ENCODE assay signal across 8 mouse cellular contexts in the genomic region with DNA sequence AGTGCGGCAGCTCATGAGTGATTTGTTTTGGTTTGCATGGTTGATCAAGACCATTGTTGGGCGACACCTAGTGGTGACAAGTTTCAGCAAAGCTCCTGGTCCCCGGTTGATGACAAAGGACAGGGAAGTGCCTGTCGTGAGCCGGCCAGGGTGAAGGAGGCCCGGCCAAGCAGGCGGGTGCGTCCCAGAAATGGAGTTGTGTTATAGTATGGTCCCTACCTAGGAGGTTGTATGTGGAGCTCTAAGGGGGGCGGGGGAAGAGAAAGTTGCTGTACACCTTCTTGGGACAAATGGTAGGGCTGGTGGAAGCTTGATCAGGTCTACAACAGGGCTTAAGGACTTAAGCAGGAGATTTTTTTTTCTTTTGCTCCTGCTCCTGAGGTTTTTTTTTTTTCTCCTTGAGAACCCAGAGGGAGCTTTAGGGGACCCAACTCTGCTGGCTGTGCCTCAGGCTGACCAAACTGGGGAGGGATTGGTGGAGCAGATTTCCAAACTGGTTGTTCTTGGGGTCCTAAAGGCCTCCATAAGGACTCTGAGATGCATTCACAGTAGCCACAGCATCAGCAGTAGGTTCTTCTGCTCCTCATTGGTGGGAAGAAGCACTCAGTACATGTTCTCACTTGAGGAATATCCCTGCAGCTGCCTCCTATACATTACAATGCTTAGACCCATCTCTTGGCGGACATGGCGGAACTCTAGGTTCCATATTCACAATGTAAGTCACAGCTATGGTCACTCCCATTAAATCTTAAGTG. TPM values are rescaled to one million over a fixed set of nuclear protein-coding genes. Genes with fewer than 3 reads are reported as not detected.
DNase-seq lines count a peak whose midpoint lies in the region; ATAC-seq lines count a peak whose summit lies in the region.

No protein-coding gene starts in this region.

- 22% methylated on average over 11 of the region's 11 CpGs for WGBS in heart, embryonic 10.5 days
- 9% methylated on average over 11 of the region's 11 CpGs for WGBS in kidney, embryonic 15.5 days

- no peak overlapping the region for H3K27ac ChIP-seq in heart, embryonic 10.5 days
- H3K27ac ChIP-seq in kidney, embryonic 15.5 days: peak overlapping the region; percentile 24

- H3K4me3 ChIP-seq in heart, embryonic 10.5 days: peak overlapping the region; percentile 53
- H3K4me3 ChIP-seq in kidney, embryonic 15.5 days (replicated peaks): peak overlapping the region; percentile 47

- no peaks in the 10 kb centered on the region for H3K9me3 ChIP-seq in heart, embryonic 10.5 days
- no peaks in the 10 kb centered on the region for H3K9me3 ChIP-seq in kidney, embryonic 15.5 days (replicated peaks)

- ATAC-seq in erythroblast, adult 5-6 weeks (replicated peaks; ENCODE audit: low FRiP score, poor library complexity, severe bottlenecking): peak; percentile 99
- peak; percentile 95 for ATAC-seq in kidney, embryonic 15.5 days (replicated peaks; ENCODE audit: low FRiP score)
- ATAC-seq in monocyte, adult 5-6 weeks (replicated peaks; ENCODE audit: insufficient number of reproducible peaks, low FRiP score, low TSS enrichment, poor library complexity, severe bottlenecking): peak; percentile 100

- no peaks in the 10 kb centered on the region for H3K4me1 ChIP-seq in heart, embryonic 10.5 days
- no peaks in the 10 kb centered on the region for H3K4me1 ChIP-seq in kidney, embryonic 15.5 days

- peak overlapping the region; percentile 58 for H3K4me2 ChIP-seq in kidney, embryonic 15.5 days

- H3K27me3 ChIP-seq in heart, embryonic 10.5 days (ENCODE audit: insufficient read depth, poor library complexity, severe bottlenecking): no peaks in the 10 kb centered on the region
- H3K27me3 ChIP-seq in kidney, embryonic 15.5 days: no peaks in the 10 kb centered on the region

- 0 out of 2 replicates have a peak overlapping the region, but pooled peaks have one; percentile 35 for H3K9ac ChIP-seq in kidney, embryonic 15.5 days

- DNase-seq in A20 (ENCODE audit: low read depth, low spot score) (peak; percentile 94), liver (peak; percentile 95)
- DNase-seq in brain, adult 2 months (ENCODE audit: low read depth, low spot score): peak; percentile 100
- DNase-seq in heart, embryonic 10.5 days (ENCODE audit: low spot score): peak; percentile 93
- peak; percentile 89 to 100 for DNase-seq in spleen, postnatal 4 days (ENCODE audit: low spot score in 2 of 2)

- H3K36me3 ChIP-seq in heart, embryonic 10.5 days: no peaks in the 10 kb centered on the region
- H3K36me3 ChIP-seq in kidney, embryonic 15.5 days: no peaks in the 10 kb centered on the region

RNA-seq across cellular contexts. Expression of a gene that starts 3.0 kb away (rescaled TPM):
- not detected in 2 replicates for total RNA-seq in erythroblast, adult 5-6 weeks (2015; ENCODE audit: low replicate concordance)
- not detected in 2 replicates for total RNA-seq in erythroblast, adult 5-6 weeks (2017; ENCODE audit: low replicate concordance)
- polyA plus RNA-seq in heart, embryonic 10.5 days (2016; fragmentation: Nextera tagmentation; extraction: Ambion mirVana): not detected in 2 replicates
- polyA plus RNA-seq in kidney, embryonic 15.5 days (2015; fragmentation: Nextera tagmentation; extraction: Ambion mirVana): not detected in 2 replicates
- total RNA-seq in monocyte, adult 5-6 weeks (2017): not detected in 3 replicates

RNA-seq across cellular contexts. Expression of a gene that starts 7.0 kb away (rescaled TPM):
- total RNA-seq in erythroblast, adult 5-6 weeks (2015; ENCODE audit: low replicate concordance): not detected in 2 replicates
- not detected in 2 replicates for total RNA-seq in erythroblast, adult 5-6 weeks (2017; ENCODE audit: low replicate concordance)
- polyA plus RNA-seq in heart, embryonic 10.5 days (2016; fragmentation: Nextera tagmentation; extraction: Ambion mirVana): not detected in 2 replicates
- not detected in 2 replicates for polyA plus RNA-seq in kidney, embryonic 15.5 days (2015; fragmentation: Nextera tagmentation; extraction: Ambion mirVana)
- total RNA-seq in monocyte, adult 5-6 weeks (2017): not detected in 3 replicates

RNA-seq across cellular contexts. Expression of a gene that starts 35.5 kb away (rescaled TPM):
- not detected in 2 replicates for total RNA-seq in erythroblast, adult 5-6 weeks (2015; ENCODE audit: low replicate concordance)
- total RNA-seq in erythroblast, adult 5-6 weeks (2017; ENCODE audit: low replicate concordance): not detected in 2 replicates
- not detected in 2 replicates for polyA plus RNA-seq in heart, embryonic 10.5 days (2016; fragmentation: Nextera tagmentation; extraction: Ambion mirVana)
- not detected in 2 replicates for polyA plus RNA-seq in kidney, embryonic 15.5 days (2015; fragmentation: Nextera tagmentation; extraction: Ambion mirVana)
- not detected in 3 replicates for total RNA-seq in monocyte, adult 5-6 weeks (2017)

RNA-seq across cellular contexts. Expression of a gene that starts 38.1 kb away (rescaled TPM):
- not detected in 2 replicates for total RNA-seq in erythroblast, adult 5-6 weeks (2015; ENCODE audit: low replicate concordance)
- total RNA-seq in erythroblast, adult 5-6 weeks (2017; ENCODE audit: low replicate concordance): not detected in 2 replicates
- polyA plus RNA-seq in heart, embryonic 10.5 days (2016; fragmentation: Nextera tagmentation; extraction: Ambion mirVana): not detected in 2 replicates
- polyA plus RNA-seq in kidney, embryonic 15.5 days (2015; fragmentation: Nextera tagmentation; extraction: Ambion mirVana): not detected in 2 replicates
- not detected in 3 replicates for total RNA-seq in monocyte, adult 5-6 weeks (2017)

RNA-seq across cellular contexts. Expression of a gene that starts 42.5 kb away (rescaled TPM):
- total RNA-seq in erythroblast, adult 5-6 weeks (2015; ENCODE audit: low replicate concordance): not detected in 2 replicates
- total RNA-seq in erythroblast, adult 5-6 weeks (2017; ENCODE audit: low replicate concordance): not detected in 2 replicates
- not detected in 2 replicates for polyA plus RNA-seq in heart, embryonic 10.5 days (2016; fragmentation: Nextera tagmentation; extraction: Ambion mirVana)
- polyA plus RNA-seq in kidney, embryonic 15.5 days (2015; fragmentation: Nextera tagmentation; extraction: Ambion mirVana): not detected in 2 replicates
- total RNA-seq in monocyte, adult 5-6 weeks (2017): not detected in 3 replicates
